Mouse (Mus musculus) liver, adult 10 weeks (tissue): ENCODE measurements around the gene Gm26920. TPM values are rescaled to one million over a fixed set of nuclear protein-coding genes. Genes with fewer than 3 reads are reported as not detected.

Experiments
- polyA plus RNA-seq: library from polyadenylated mRNA; stranded (reverse); fragments of 350-450 nt; fragmentation: Illumina TruSeq; extraction: RNeasy Lipid Tissue Mini Kit (QIAGEN cat#74804); gene quantifications from one replicate; pipeline ENCODE4 v1.2.3, GENCODE M21; 2014; ENCODE audit warnings: low read depth, low replicate concordance

Gm26920 gene
- not detected for polyA plus RNA-seq

DNA sequence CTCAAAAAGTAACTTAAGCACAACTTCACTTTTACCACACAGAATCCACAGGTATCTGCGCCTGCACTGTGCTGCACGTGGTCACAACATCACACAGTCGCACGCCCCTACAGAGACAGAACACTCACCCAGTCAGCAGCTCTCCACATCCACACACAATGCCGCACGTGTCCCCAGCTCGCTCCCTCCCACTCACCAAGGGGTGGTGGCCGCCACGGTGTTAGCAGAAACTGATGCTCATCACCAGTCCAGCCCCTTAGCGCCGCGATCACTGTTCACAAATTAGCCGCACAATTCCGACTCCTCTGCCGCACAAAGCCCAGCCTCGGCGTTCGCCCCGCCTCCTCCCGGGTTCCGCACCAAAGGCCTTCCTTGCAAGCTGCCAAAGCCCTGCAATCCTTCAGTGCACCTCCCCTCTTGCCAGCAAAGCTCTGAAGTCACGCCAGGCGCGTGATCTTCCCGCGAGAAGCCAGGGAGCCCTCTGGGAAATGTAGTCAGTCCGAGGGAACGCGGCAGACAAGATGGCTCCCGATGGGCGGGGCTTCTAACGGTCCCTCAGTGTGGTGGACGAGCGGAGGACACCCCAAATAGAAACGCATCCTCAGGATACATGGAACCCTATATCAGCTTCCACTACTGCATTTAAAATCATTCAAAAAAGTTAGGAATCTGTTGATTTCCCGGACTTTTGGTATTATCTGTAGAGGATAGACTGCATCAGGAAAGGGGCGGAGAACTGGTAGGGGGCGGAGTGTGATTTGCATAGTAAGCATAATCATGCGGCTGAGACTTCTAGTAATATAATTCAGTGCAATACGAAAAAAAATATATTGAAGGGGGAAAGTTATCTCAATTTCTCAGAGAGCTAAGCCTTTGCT lies at the start of gene Gm26920, which contains the start of gene Zfp566:
Gm26920 (minus strand) TSS at position 319 of the 878 bp plus-strand sequence.
Zfp566 (minus strand) TSS at position 436 of the 878 bp plus-strand sequence.

DNA sequence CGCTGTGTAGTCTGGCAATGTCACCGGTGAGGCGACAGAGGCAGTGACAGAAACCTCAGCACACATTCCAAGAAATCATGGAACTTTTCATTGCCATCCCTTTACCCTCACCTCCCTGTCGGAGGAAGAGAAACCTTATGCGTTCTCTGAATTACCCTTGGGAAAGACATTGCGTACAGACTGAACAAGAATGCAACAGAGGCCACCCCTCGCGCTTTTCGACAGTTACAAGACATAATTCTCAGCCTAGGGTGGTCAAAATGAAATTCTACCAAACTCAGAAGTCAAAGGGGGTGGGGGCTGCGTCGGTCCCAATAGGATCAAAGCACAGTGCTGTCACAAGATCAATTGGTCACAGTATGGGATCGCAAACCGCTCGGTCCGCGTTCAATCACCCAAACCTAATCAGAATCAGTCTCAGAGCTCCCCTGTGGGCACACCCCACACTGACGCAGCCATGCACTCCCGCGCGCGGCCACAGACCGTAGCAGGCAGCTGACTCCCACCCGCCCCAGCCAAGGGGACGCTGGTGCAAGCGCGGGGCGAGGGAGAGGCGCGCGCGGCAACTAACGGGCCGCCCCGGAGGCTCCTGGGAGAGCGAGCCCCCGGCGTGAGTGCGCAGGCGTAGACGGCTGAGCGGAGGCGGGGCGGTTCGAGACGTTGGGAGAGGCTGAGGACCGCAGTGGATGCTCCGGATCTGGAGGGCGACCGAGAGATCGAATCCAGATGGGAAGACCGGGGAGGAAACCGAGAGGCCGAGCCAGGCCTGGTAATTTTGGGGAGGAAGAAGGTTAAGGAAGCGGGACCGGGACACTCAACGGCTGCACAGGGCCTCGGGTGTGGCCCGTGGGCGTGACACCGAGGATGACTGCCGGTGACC lies 31.3 kb upstream of the Gm26920 start, which contains the start of gene Zfp382:
Zfp382 (plus strand) TSS at position 635 of the 880 bp plus-strand sequence.

DNA sequence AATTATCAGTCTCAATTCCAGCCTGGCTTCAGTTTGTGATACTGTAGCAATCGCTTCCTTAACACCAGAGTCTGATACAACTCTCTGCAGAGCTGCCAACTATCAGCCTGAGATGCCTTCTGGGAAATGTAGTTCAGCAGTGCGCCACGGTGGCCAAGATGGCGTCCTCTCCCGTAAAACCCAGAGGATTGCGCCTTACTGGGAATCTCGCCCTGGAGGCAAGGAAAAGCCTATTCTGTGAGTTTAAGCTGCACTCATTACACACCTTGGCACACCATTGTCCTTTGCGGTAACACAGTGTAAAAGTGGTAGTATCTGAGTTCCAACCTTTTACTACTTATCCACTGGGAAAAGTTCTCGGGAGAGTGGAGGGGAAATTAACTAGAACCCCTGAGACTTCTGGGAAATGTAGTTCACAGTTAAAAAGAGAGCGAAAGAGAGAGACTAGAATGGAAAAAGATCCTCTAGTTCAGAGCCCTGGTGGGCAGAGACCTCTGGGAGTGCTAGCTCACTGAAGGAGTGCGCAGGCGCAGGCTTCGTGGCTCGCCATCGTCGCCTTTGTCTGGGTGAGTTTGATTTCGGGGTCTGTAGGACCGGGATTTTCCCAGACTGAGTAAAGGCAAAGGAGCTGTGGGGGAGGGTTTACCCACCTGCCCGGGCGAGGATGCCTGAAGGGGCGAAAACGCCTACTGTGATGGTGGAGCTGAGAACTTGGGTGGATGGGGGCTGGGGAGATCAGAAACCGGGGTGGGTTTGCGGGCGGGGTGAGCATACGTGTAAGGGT lies 4.6 kb upstream of the Gm26920 start, which contains the start of gene Zfp260:
Zfp260 (plus strand) TSS at position 132 of the 784 bp plus-strand sequence.

DNA sequence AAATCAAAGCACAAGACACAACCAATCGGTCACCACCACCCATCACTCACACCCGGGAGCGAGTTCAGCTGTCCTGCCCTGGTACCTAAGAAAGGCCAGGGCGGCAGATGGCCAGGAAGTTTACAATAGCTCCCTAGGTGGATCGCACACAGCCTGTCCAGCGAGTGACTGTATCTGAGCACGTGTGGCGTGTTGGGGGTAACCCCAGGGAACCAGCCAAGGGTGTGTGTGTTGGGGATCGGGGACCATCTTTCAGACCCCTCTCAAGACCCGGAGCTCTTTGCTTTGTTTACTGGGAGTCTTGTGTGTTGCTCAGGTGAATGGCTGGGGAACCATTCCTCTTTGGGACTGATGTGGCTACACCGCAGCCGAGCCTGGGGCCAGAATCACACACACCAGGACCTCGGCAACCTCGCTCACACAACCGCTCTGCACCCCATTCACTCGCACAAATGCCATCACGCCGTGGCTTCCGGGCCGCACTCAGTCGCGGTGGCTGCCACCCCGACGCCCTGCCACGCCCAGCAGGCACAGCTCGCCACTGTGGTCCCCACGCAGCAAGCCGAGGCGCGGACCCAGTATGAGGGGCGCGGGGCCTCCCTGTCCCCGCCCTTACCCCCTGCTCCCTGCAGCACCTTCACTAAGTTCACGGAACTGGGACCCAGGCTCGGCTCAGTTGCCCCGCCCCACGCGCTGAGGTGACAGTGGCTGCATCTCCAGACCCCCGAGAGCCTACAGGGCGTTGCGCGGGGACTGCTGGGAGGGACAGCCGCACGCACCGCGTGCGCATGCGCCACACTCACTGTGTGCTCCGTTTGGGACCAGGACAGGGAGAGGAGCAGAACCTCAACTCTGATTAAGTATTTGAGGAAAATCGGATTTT lies 17.8 kb downstream of the Gm26920 start, which contains the start of gene Zfp82:
Zfp82 (minus strand) TSS at position 755 of the 883 bp plus-strand sequence.

DNA sequence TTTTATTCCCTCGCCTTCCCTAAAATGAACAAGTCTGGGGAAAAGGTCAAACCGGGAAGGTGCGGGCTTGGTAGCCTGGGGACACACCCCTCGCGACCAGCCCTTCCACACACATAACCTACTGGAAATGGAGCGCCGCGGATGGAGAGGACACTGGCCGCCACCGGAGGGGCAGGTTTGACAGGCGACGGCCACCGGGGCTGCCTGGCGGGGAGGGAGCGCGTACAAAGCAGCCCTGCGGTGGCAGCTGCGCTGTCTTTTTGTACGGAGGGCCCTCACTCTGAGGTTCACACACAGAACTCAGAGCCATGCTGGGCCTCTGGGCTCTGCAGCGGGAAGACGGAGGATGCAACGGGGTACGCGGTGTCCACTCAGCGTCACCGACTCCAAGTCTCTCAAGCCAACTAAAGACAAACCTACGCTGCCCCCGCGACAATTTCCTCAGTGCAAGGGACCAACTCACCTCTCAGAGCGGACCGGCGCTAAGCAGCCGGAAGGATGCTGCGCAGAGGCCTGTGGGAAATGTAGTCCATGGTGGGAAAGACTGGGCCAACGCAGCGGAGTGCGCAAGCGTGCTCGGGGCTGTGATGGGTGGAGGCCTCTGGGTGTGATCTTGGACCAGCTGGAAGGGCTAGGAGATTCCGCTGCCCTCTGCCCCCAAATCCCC lies 39.2 kb downstream of the Gm26920 start, which contains the start of gene Zfp14:
Zfp14 (minus strand) TSS at position 499 of the 667 bp plus-strand sequence.

Other genes with a start within 250 kb of the Gm26920 start
- 2.9 TPM for gene Zfp940, start 236.7 kb downstream of the Gm26920 start, polyA plus RNA-seq
- 6.8 TPM for gene Zfp420, start 230.4 kb downstream of the Gm26920 start, polyA plus RNA-seq
- gene Zfp27, start 183.8 kb downstream of the Gm26920 start, polyA plus RNA-seq = 2.3 TPM
- gene Zfp383, start 182.2 kb downstream of the Gm26920 start, polyA plus RNA-seq = 5.3 TPM
- gene Zfp74, start 136.3 kb downstream of the Gm26920 start, polyA plus RNA-seq = 3.9 TPM
- 4.3 TPM for gene Zfp568, start 106.5 kb downstream of the Gm26920 start, polyA plus RNA-seq
- 1.3 TPM for gene Zfp14, start 39.0 kb downstream of the Gm26920 start, polyA plus RNA-seq
- not detected for gene Zfp82, start 17.5 kb downstream of the Gm26920 start, polyA plus RNA-seq
- 0.61 TPM for gene Zfp566, start 117 bp upstream of the Gm26920 start, polyA plus RNA-seq
- gene Zfp260, start 4.4 kb upstream of the Gm26920 start, polyA plus RNA-seq = 42.8 TPM
- not detected for gene Zfp382, start 31.5 kb upstream of the Gm26920 start, polyA plus RNA-seq
- 14.9 TPM for gene Zfp146, start 79.3 kb upstream of the Gm26920 start, polyA plus RNA-seq
- gene Cox7a1, start 93.7 kb upstream of the Gm26920 start, polyA plus RNA-seq = not detected
- 38.4 TPM for gene Capns1, start 108.4 kb upstream of the Gm26920 start, polyA plus RNA-seq
- 3.8 TPM for gene Polr2i, start 141.5 kb upstream of the Gm26920 start, polyA plus RNA-seq
- 5.2 TPM for gene Tbcb, start 141.9 kb upstream of the Gm26920 start, polyA plus RNA-seq
- gene Ovol3, start 145.3 kb upstream of the Gm26920 start, polyA plus RNA-seq = not detected
- not detected for gene Thap8, start 189.7 kb upstream of the Gm26920 start, polyA plus RNA-seq
- gene Wdr62, start 190.0 kb upstream of the Gm26920 start, polyA plus RNA-seq = 0.42 TPM
- gene Clip3, start 201.3 kb upstream of the Gm26920 start, polyA plus RNA-seq = 0.19 TPM
- gene Alkbh6, start 218.3 kb upstream of the Gm26920 start, polyA plus RNA-seq = 1.9 TPM
- gene Syne4, start 224.4 kb upstream of the Gm26920 start, polyA plus RNA-seq = not detected
- gene E130208F15Rik, start 231.3 kb upstream of the Gm26920 start, polyA plus RNA-seq = 0.50 TPM
- 2.9 TPM for gene Sdhaf1, start 233.5 kb upstream of the Gm26920 start, polyA plus RNA-seq